Mouse (Mus musculus) cerebellum, adult 2 months (tissue): ENCODE data around the gene Sorl1.

Experiments
- CTCF ChIP-seq: fragments of 200-500 bp; IDR thresholded peaks from 2 replicates; pipeline ENCODE4 v1.5.1; 2011; ENCODE audit warnings: low read depth, mild to moderate bottlenecking, control low read depth, low read length, moderate library complexity, borderline replicate concordance; ENCODE audit not compliant: insufficient read depth
- POLR2A ChIP-seq: fragments of 200-500 bp; IDR thresholded peaks from 2 replicates; pipeline ENCODE4 v1.6.1; 2011; ENCODE audit warnings: low read length, control low read depth, borderline replicate concordance; ENCODE audit not compliant: insufficient read depth

DNA sequence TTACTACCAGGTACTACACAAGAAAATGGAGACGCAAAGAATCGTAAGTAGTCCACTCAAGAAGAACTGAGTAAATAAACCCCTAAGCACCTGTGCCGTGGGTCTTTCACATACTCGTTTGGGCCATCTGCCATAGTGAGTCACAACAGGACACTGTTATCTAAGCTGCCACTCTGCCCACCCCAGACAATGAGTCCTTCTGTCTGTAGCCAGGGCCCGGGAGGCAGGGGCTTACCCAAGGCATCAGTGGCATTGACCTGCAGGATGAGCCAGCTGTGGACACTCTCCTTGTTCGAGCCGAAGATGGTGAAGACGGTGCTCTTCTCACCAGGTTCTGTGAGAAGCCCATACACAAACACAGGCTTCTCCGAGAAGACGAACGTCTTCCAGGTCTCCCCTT is 77.8 kb downstream of the Sorl1 start:
- no peak for TF ChIP-seq CTCF
- no peak for TF ChIP-seq POLR2A
